Mouse (Mus musculus): ENCODE data around the gene Lrrc46.

The Lrrc46 gene

GRCm38 (mm10) chr11:97009198-97009790 is 31.9 kb downstream of the Lrrc46 start:
- DNase-seq, result no peak

DNA sequence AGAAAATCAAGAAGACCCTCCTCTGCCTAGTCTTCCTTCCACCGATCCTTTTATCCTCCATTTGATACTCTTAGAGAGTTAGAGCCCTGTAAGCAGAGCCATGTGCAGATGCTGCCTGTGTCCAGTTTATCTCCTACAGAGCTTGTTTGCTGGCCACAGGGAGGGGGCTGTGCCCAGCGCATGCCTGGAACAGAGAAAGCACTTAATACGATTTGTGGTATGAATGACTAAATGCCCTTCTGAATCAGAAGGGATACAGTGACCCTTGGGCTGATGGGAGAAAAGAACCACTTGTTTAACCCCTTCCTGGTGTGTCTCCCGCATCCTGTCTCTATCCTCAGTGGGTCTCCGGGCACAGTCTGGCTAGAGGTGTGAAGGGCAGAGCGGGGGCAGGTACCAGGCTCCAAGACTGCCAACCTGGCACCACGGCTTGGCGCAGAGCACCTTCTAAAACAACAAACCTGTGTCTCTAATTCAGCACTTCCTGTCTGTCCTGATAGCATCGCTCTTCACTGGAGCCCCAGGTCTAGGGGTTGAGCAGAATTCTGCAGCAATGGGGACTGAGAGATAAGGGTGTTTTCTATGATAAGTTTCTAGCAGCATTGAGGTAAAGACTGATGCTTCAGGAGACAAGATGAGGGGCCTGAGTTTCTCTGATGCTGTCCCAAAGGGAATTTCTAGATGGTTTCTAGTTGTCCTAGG is 34.0 kb downstream of the Lrrc46 start:
- DNase-seq, result no peak

GRCm38 (mm10) chr11:97003170-97003569 is 38.0 kb downstream of the Lrrc46 start:
- DNase-seq, result no peak

GRCm38 (mm10) chr11:96997380-96997956 is 43.7 kb downstream of the Lrrc46 start:
- DNase-seq, result no peak

DNA sequence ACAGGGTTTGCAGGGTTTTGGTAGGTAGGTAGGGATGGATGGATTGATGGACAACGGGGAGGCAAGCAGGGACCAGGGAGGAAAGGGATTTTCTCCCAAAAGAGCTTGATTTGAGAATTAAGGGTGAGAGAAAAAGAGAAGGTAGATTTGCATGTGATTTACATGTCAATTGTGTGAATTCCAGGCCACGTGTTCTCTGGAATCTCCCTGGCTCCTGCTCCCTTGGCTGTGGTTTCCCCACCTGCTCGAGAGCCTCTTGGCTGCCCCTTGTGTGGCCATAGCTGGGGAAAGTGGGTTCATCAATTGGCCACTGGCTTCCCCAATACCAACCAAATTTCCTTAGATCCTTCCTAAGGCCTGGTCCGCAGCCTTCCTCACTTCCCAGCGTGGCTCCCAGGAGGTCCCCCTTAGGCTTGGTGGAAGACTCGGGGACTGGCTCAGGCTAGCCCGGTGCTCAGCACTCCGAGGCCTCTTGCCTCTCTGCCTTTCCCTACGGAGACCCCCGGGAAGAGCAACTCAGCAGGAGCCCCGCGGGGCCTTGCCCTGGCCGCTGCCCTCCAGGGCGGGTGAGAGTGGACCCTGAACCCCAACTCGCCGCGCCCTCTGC is 44.3 kb downstream of the Lrrc46 start:
- no peak for DNase-seq

- no peak for DNase-seq
Observed at GRCm38 (mm10) chr11:96995836-96996772, 45.1 kb downstream of the Lrrc46 start.

DNA sequence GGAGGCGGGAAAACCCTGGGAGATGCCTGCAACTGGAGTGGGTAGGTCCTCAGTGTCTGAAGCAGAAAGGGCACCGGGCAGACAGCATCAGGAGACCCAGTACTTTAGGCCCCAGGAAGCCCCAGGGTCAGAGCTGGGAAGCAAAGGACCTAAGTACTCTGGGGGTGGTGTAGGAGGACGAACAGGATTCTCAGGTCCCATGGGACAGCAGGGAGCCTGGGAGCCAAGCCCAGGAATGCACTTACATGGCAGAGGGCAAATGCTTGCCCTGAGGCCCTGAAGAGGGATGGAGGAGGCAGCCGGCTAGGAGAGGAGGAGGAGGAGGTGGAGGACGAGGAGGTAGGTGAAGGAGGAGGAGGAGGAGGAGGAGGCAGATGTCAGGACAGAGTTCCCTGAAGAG is 46.2 kb downstream of the Lrrc46 start:
- no peak for DNase-seq

- no peak for DNase-seq
Observed at GRCm38 (mm10) chr11:96992722-96993311, 48.4 kb downstream of the Lrrc46 start.

DNA sequence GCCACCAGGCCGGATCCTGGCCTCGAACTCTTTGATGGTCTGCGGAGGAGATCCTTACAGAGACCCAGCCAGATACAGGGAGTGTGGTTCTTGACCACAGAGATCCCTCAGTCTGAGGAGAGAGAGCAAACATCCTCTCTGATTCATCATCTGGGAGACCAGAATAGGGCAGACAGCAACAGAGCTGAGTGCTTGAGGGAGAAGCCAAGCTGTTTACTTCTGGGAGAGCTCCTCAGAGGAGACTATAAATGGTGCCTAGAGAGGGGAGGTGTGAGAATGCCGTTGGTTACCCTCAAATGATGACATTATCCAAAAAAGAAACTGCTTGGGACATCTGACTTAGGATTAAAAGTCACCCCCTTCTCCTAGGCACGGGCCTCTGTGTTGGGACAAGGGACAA is 49.7 kb downstream of the Lrrc46 start:
- DNase-seq, result no peak

DNA sequence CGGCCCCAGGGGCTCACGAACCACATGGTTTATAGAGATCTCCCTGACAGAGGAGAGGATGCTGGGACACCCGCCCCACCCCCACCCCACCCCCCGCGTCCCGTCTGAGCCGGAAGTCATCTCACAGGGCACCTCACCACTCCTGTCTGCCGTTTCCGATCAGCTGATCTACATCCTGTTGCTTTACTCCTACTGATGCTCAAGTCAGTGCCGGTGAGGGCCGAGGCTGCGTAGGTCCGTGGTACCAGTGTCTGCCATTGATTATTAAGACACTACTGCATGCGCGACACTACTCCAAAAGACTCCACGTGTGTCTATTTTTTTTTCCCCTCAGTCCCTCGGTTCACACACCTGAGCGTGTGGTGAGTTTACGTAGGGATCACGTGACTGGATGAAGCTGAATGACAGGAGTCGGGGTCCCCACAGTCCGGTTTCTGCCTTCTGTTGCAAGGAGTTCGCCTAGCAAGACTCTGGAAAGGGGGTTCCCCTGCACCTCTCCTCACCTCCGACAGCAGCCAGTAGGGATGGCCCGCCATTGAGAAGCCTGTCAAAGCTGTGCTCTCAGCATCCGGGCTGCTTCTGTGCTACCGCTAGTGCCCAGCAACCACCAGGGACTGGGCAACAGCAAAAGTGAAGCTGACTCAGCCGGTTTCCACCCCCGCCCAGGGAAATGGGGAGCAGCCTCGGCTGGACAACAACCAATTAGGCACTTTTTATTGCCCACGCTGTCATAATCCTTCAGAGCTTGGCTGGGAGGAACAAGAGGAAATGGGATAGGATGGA is 53.1 kb downstream of the Lrrc46 start:
- no peak for DNase-seq

GRCm38 (mm10) chr11:96986463-96986862 is 54.7 kb downstream of the Lrrc46 start:
- no peak for DNase-seq

DNA sequence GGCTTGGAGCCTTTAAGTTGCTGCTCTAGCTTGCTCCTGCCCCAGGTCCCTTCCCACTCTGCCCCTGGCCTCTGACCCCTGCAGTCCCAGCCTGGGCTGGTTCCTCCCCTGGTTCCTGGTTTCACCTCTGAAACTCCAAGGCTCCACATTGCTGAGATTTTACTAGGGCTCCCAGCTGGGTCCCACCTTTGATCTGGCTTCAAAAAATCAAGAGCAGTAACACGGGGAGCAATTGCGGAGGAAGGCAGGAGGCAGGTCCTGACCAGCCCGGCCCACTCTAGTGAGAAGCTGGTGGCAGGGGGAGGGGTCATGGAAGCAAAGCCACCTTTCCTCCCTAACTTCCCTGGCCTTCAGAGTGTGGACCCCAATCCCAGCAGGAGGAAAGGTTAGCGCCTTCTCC is 56.3 kb downstream of the Lrrc46 start:
- no peak for DNase-seq

Data from lung, postnatal 14 days (tissue).